Mouse (Mus musculus): ENCODE data around the gene Klhl24.

The Klhl24 gene

DNA sequence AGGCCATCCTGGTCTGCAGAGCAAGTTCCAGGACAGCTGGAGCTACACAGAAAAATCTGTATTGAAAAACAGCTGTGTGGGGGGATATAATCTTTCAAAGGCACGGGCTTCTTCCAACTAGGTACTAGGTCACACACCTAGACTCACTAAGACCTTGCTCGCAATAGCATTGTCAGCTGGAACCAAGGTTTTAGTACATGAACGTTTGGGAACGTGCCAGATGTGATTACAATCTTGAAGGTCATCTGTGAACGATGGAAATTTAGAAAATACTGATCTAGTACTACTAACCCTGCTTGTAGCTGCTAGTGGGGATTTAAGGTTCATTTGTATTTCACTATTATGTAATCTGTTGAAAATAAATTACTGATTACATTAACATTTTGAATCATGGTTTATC is 54.6 kb downstream of the Klhl24 start:
- DNase-seq, result no peak

DNA sequence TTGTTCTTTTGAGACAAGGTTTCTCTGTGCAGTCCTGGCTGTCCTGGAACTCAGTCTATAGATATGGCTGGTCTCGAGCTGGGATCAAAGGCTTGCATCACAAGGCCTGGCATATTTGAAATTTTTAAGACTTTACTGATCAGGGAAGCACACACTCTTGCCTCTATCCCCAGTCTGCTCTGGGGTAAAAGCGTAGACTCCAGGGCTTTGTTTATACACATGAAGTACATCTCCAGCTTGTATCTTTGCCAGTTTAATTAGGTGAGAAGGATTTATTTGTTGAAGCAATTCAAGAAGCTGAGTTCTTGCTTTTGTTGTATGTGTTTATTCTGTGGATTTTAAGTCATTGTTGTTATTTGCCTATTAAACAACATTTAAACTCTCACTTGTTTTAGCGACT is 56.4 kb downstream of the Klhl24 start:
- DNase-seq, result peak; percentile 63

- no peak for DNase-seq
Measured at GRCm38 (mm10) chr16:20160130-20160529, 62.8 kb downstream of the Klhl24 start.

DNA sequence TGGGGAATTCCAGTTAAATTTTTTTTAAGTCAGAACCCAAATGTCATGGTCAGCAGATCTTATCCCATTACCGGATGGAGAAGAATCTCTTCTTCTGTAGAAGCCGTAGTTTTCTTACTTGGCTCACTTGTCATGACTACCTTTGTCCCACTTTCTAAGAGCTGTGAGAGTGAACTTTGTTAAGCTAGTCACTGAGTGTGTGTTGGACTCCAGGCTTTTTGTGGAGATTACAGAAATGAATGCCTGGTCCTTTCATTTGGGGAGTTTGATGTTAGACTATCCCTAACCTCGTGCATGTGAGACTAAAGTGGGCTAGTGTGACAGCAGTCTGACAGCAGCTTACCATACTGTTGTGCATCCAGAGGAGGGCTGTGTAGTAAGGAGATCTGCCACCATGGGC is 71.7 kb downstream of the Klhl24 start:
- peak; percentile 56 for DNase-seq

DNA sequence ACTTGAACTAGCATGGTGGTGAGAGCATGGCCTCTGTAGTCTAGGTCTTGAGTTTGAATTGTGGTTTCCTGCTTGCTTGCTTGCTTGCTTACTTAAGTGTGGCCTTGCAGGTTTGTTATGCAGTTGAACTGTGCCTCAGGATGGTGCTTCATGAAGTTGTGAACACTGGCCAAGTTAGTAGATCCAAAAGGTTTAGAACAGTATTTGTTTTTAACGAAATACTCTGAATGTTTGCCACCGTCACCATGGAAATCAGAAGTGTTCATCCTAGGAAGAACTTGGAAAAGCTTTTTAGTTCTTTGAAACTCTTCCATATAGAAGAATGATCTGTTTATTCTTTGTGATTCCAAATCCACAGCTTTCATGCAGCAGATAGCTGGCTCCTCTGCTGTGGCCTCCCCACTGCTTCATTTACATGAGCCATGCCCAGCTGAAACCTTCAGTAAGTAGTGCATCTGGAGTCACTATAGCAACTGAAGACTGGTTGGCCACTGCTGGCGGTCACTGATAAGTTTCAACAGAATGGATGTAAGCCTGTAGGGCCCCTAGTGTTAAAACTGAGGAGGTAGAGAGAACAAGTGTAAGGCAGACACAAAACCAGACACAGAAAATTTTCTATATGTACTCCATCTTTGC is 72.2 kb downstream of the Klhl24 start:
- peak; percentile 91 for DNase-seq

Measured in heart, adult 11 months (tissue).